Mouse (Mus musculus): ENCODE data around the gene Col4a3bp. TPM values are rescaled to one million over a fixed set of nuclear protein-coding genes. Genes with fewer than 3 reads are reported as not detected.
A peak's percentile ranks its signal among the peaks of the same experiment; 100 is the strongest.

Col4a3bp gene
- polyA plus RNA-seq, 1 experiment: 0.74 TPM

GRCm38 (mm10) chr13:96671078-96671905 is 128.9 kb downstream of the Col4a3bp start:
- Histone ChIP-seq H3K9me3 (ENCODE audit: control insufficient read depth, low read length) (no peaks in the 10 kb centered on the region), H3K36me3 (ENCODE audit: control insufficient read depth) (peaks cover 26% of the 10 kb centered on the region), H3K4me1 (ENCODE audit: control insufficient read depth) (peaks cover 46% of the 10 kb centered on the region), H3K4me3 (replicated peaks) (peak overlapping the region; percentile 87), H3K27me3 (ENCODE audit: control insufficient read depth) (no peaks in the 10 kb centered on the region)
- TF ChIP-seq GATA1 (IDR thresholded peaks at IDR 0.05; ENCODE audit: low read length): no peak
- no peak for TF ChIP-seq TAL1 (IDR thresholded peaks at IDR 0.05; ENCODE audit: low read length)

- Histone ChIP-seq H3K36me3 (ENCODE audit: control insufficient read depth) (peaks cover 20% of the 10 kb centered on the region), H3K4me3 (replicated peaks) (no peak overlapping the region), H3K9me3 (ENCODE audit: control insufficient read depth, low read length) (no peaks in the 10 kb centered on the region), H3K4me1 (ENCODE audit: control insufficient read depth) (peaks cover 45% of the 10 kb centered on the region), H3K27me3 (ENCODE audit: control insufficient read depth) (no peaks in the 10 kb centered on the region)
- TF ChIP-seq TAL1 (IDR thresholded peaks at IDR 0.05; ENCODE audit: low read length) (no peak), GATA1 (IDR thresholded peaks at IDR 0.05; ENCODE audit: low read length) (no peak)
Observed at GRCm38 (mm10) chr13:96671906-96672234, 129.5 kb downstream of the Col4a3bp start.

- no peaks in the 10 kb centered on the region for H3K9me3 ChIP-seq (ENCODE audit: control insufficient read depth, low read length)
- H3K36me3 ChIP-seq (ENCODE audit: control insufficient read depth): peaks cover 16% of the 10 kb centered on the region
- no peak for TF ChIP-seq GATA1 (IDR thresholded peaks at IDR 0.05; ENCODE audit: low read length)
- no peak for TF ChIP-seq TAL1 (IDR thresholded peaks at IDR 0.05; ENCODE audit: low read length)
- no peak overlapping the region for H3K4me3 ChIP-seq (replicated peaks)
- peaks cover 45% of the 10 kb centered on the region for H3K4me1 ChIP-seq (ENCODE audit: control insufficient read depth)
- no peaks in the 10 kb centered on the region for H3K27me3 ChIP-seq (ENCODE audit: control insufficient read depth)
Observed at GRCm38 (mm10) chr13:96672276-96672675, 129.9 kb downstream of the Col4a3bp start.

- Histone ChIP-seq H3K36me3 (ENCODE audit: control insufficient read depth) (peaks cover 2% of the 10 kb centered on the region), H3K27me3 (ENCODE audit: control insufficient read depth) (no peaks in the 10 kb centered on the region), H3K4me3 (replicated peaks) (no peak overlapping the region), H3K4me1 (ENCODE audit: control insufficient read depth) (peaks cover 31% of the 10 kb centered on the region), H3K9me3 (ENCODE audit: control insufficient read depth, low read length) (no peaks in the 10 kb centered on the region)
- TF ChIP-seq GATA1 (IDR thresholded peaks at IDR 0.05; ENCODE audit: low read length): no peak
- TF ChIP-seq TAL1 (IDR thresholded peaks at IDR 0.05; ENCODE audit: low read length): no peak
Observed at GRCm38 (mm10) chr13:96673817-96674216, 131.4 kb downstream of the Col4a3bp start.

GRCm38 (mm10) chr13:96675756-96676155 is 133.3 kb downstream of the Col4a3bp start:
- H3K27me3 ChIP-seq (ENCODE audit: control insufficient read depth): no peaks in the 10 kb centered on the region
- no peaks in the 10 kb centered on the region for H3K9me3 ChIP-seq (ENCODE audit: control insufficient read depth, low read length)
- no peak overlapping the region for H3K4me3 ChIP-seq (replicated peaks)
- H3K4me1 ChIP-seq (ENCODE audit: control insufficient read depth): peaks cover 19% of the 10 kb centered on the region
- no peaks in the 10 kb centered on the region for H3K36me3 ChIP-seq (ENCODE audit: control insufficient read depth)
- TF ChIP-seq TAL1 (IDR thresholded peaks at IDR 0.05; ENCODE audit: low read length): no peak
- no peak for TF ChIP-seq GATA1 (IDR thresholded peaks at IDR 0.05; ENCODE audit: low read length)

- Histone ChIP-seq H3K36me3 (ENCODE audit: control insufficient read depth) (no peaks in the 10 kb centered on the region), H3K4me3 (replicated peaks) (no peak overlapping the region), H3K4me1 (ENCODE audit: control insufficient read depth) (peaks cover 9% of the 10 kb centered on the region), H3K27me3 (ENCODE audit: control insufficient read depth) (no peaks in the 10 kb centered on the region), H3K9me3 (ENCODE audit: control insufficient read depth, low read length) (no peaks in the 10 kb centered on the region)
- TF ChIP-seq GATA1 (IDR thresholded peaks at IDR 0.05; ENCODE audit: low read length) (no peak), TAL1 (IDR thresholded peaks at IDR 0.05; ENCODE audit: low read length) (no peak)
Observed at GRCm38 (mm10) chr13:96677071-96677470, 134.7 kb downstream of the Col4a3bp start.

GRCm38 (mm10) chr13:96678616-96679015 is 136.2 kb downstream of the Col4a3bp start:
- Histone ChIP-seq H3K27me3 (ENCODE audit: control insufficient read depth) (no peaks in the 10 kb centered on the region), H3K9me3 (ENCODE audit: control insufficient read depth, low read length) (no peaks in the 10 kb centered on the region), H3K36me3 (ENCODE audit: control insufficient read depth) (no peaks in the 10 kb centered on the region), H3K4me1 (ENCODE audit: control insufficient read depth) (peaks cover 2% of the 10 kb centered on the region; the same call in 1 of the 2 replicates), H3K4me3 (replicated peaks) (no peak overlapping the region)
- no peak for TF ChIP-seq GATA1 (IDR thresholded peaks at IDR 0.05; ENCODE audit: low read length)
- no peak for TF ChIP-seq TAL1 (IDR thresholded peaks at IDR 0.05; ENCODE audit: low read length)

GRCm38 (mm10) chr13:96680163-96681087 is 138.0 kb downstream of the Col4a3bp start:
- H3K27me3 ChIP-seq (ENCODE audit: control insufficient read depth): peaks cover 6% of the 10 kb centered on the region; the same call in 1 of the 2 replicates
- no peaks in the 10 kb centered on the region for H3K9me3 ChIP-seq (ENCODE audit: control insufficient read depth, low read length)
- no peaks in the 10 kb centered on the region for H3K36me3 ChIP-seq (ENCODE audit: control insufficient read depth)
- H3K4me1 ChIP-seq (ENCODE audit: control insufficient read depth): peaks cover 2% of the 10 kb centered on the region; the same call in 1 of the 2 replicates
- no peak overlapping the region for H3K4me3 ChIP-seq (replicated peaks)
- TF ChIP-seq TAL1 (IDR thresholded peaks at IDR 0.05; ENCODE audit: low read length): no peak
- no peak for TF ChIP-seq GATA1 (IDR thresholded peaks at IDR 0.05; ENCODE audit: low read length)
